Mouse (Mus musculus): ENCODE measurements around the gene Atp10a.
A peak's percentile ranks its signal among the peaks of the same experiment; 100 is the strongest.
"Not testable (repeated sequence)": the region's sequence is repeated elsewhere in the genome, so short reads cannot be mapped to it uniquely, and the experiment has no call there.

Atp10a gene

GRCm38 (mm10) chr7:58801791-58802190 lies 145.8 kb downstream of the Atp10a start:
- no peak for DNase-seq

- no peak for DNase-seq
Measured at GRCm38 (mm10) chr7:58822147-58822681, 166.2 kb downstream of the Atp10a start.

GRCm38 (mm10) chr7:58824686-58825085 lies 168.7 kb downstream of the Atp10a start:
- no peak for DNase-seq

GRCm38 (mm10) chr7:58829111-58829510 lies 173.1 kb downstream of the Atp10a start:
- DNase-seq = peak in 1 of 2 experiments; percentile 6

- DNase-seq = not testable (repeated sequence)
Measured at GRCm38 (mm10) chr7:58836855-58837606, 181.1 kb downstream of the Atp10a start.

GRCm38 (mm10) chr7:58840367-58840766 lies 184.4 kb downstream of the Atp10a start:
- DNase-seq = no peak

GRCm38 (mm10) chr7:58841066-58841465 lies 185.1 kb downstream of the Atp10a start:
- DNase-seq = no peak

GRCm38 (mm10) chr7:58842818-58843217 lies 186.9 kb downstream of the Atp10a start:
- no peak for DNase-seq

GRCm38 (mm10) chr7:58843767-58844445 lies 187.9 kb downstream of the Atp10a start:
- peak; percentile 66 to 77 for DNase-seq

GRCm38 (mm10) chr7:58844449-58844848 lies 188.5 kb downstream of the Atp10a start:
- DNase-seq = no peak

GRCm38 (mm10) chr7:58858921-58859320 lies 203.0 kb downstream of the Atp10a start:
- no peak for DNase-seq

- no peak for DNase-seq
Measured at GRCm38 (mm10) chr7:58863174-58863573, 207.2 kb downstream of the Atp10a start.

- DNase-seq = no peak
Measured at GRCm38 (mm10) chr7:58866865-58867614, 211.1 kb downstream of the Atp10a start.

GRCm38 (mm10) chr7:58870661-58871060 lies 214.7 kb downstream of the Atp10a start:
- no peak for DNase-seq

GRCm38 (mm10) chr7:58873676-58874075 lies 217.7 kb downstream of the Atp10a start:
- DNase-seq = no peak

Data from lung, postnatal 4 days (tissue).